Mouse (Mus musculus) MEL (cell line): ENCODE data around the gene Hmox1.

Source experiments
- CTCF ChIP-seq, 3 experiments: IDR thresholded peaks in 2 of 3; conservative IDR thresholded peaks in 1 of 3; 2 replicates each; pipeline ENCODE4 v1.5.1; 2011 to 2012; ENCODE audit warnings: low read length in 3 of 3, low read depth in 2 of 3, mild to moderate bottlenecking in 2 of 3, improper control_type of control experiment in 1 of 3, inconsistent platforms in 1 of 3, mixed read lengths in 1 of 3, moderate library complexity in 1 of 3; ENCODE audit not compliant: control insufficient read depth in 1 of 3, insufficient read depth in 1 of 3, poor library complexity in 1 of 3, severe bottlenecking in 1 of 3
- ETS1 ChIP-seq: IDR thresholded peaks from 2 replicates; pipeline ENCODE4 v1.6.1; 2012; ENCODE audit warnings: low read depth, mild to moderate bottlenecking, inconsistent platforms, low read length, improper control_type of control experiment, moderate library complexity
- MYC ChIP-seq: IDR thresholded peaks from 2 replicates; pipeline ENCODE4 v1.6.1; 2011; ENCODE audit warnings: low read depth, mild to moderate bottlenecking, low read length, improper control_type of control experiment, moderate library complexity
- POLR2AphosphoS5 ChIP-seq: IDR thresholded peaks from 2 replicates; pipeline ENCODE4 v1.6.1; 2012; ENCODE audit warnings: low read depth, borderline replicate concordance, mild to moderate bottlenecking, inconsistent platforms, low read length, moderate library complexity, mixed read lengths

GRCm38 (mm10) chr8:75086002-75086401, 7.4 kb upstream of the Hmox1 start:
- TF ChIP-seq POLR2AphosphoS5 (no peak), CTCF (IDR thresholded peaks at IDR 0.05 in 2 of 3, conservative IDR thresholded peaks at IDR 0.05 in 1 of 3; ENCODE audit: control insufficient read depth in 1 of 3, insufficient read depth in 1 of 3, low read depth in 2 of 3, low read length in 3 of 3, poor library complexity in 1 of 3, severe bottlenecking in 1 of 3) (no peak), MYC (peak; percentile 55; the same call in 1 of the 2 replicates), ETS1 (no peak; the same call in 1 of the 2 replicates)
